Mouse (Mus musculus) erythroblast, adult 5-6 weeks (primary cell): Measurements from ENCODE around the gene Fbxl19. TPM values are rescaled to one million over a fixed set of nuclear protein-coding genes. Genes with fewer than 3 reads are reported as not detected.

Experiments
- ATAC-seq: replicated peaks from 2 replicates; pipeline ENCODE4 v1.8.0; 2016; ENCODE audit warnings: moderate number of reproducible peaks, mild to moderate bottlenecking, moderate TSS enrichment, inconsistent platforms; ENCODE audit not compliant: poor library complexity, low FRiP score, severe bottlenecking
- total RNA-seq, 2 experiments: library from RNA; stranded (forward) in 1 of 2; stranded (reverse) in 1 of 2; fragments of 150-400 nt in 1 of 2; fragments of 200-764, 138-1000 nt in 1 of 2; gene quantifications; 2 replicates each; pipeline versions ENCODE4 v1.2.3 to v1.2.4; 2015 to 2017; ENCODE audit warnings: low replicate concordance in 2 of 2

The Fbxl19 gene
- total RNA-seq, 2 experiments from 2014 or later, result 6.0 to 6.2 TPM

GRCm38 (mm10) chr7:127797076-127797845, 52.9 kb downstream of the Fbxl19 start:
- ATAC-seq, result no peak

GRCm38 (mm10) chr7:127798591-127798990, 54.2 kb downstream of the Fbxl19 start:
- no peak for ATAC-seq

GRCm38 (mm10) chr7:127799211-127799610, 54.9 kb downstream of the Fbxl19 start:
- no peak for ATAC-seq

GRCm38 (mm10) chr7:127799738-127800137, 55.4 kb downstream of the Fbxl19 start:
- ATAC-seq, result no peak

GRCm38 (mm10) chr7:127800435-127801009, 56.2 kb downstream of the Fbxl19 start, which contains the start of gene Hsd3b7:
Hsd3b7 (plus strand) TSS chr7:127800604.
- peak; percentile 48 for ATAC-seq

GRCm38 (mm10) chr7:127801010-127801621, 56.8 kb downstream of the Fbxl19 start:
- no peak for ATAC-seq

- no peak for ATAC-seq
These were observed 58.0 kb downstream of the Fbxl19 start for GRCm38 (mm10) chr7:127802313-127802712.

- no peak for ATAC-seq
These were observed 64.5 kb downstream of the Fbxl19 start for GRCm38 (mm10) chr7:127808821-127809220.

GRCm38 (mm10) chr7:127809846-127810245, 65.5 kb downstream of the Fbxl19 start:
- no peak for ATAC-seq

- ATAC-seq, result no peak
These were observed 66.3 kb downstream of the Fbxl19 start for GRCm38 (mm10) chr7:127810650-127811049.

GRCm38 (mm10) chr7:127811240-127811639, 66.9 kb downstream of the Fbxl19 start:
- no peak for ATAC-seq

- ATAC-seq, result no peak
These were observed 67.9 kb downstream of the Fbxl19 start for GRCm38 (mm10) chr7:127812292-127812691.

- ATAC-seq, result no peak
These were observed 69.5 kb downstream of the Fbxl19 start for GRCm38 (mm10) chr7:127813821-127814220.

- no peak for ATAC-seq
These were observed 70.0 kb downstream of the Fbxl19 start for GRCm38 (mm10) chr7:127814241-127814921.

- no peak for ATAC-seq
These were observed 70.8 kb downstream of the Fbxl19 start for GRCm38 (mm10) chr7:127815116-127815665.

GRCm38 (mm10) chr7:127815954-127816821, 71.8 kb downstream of the Fbxl19 start:
- ATAC-seq, result no peak

- no peak for ATAC-seq
These were observed 72.7 kb downstream of the Fbxl19 start for GRCm38 (mm10) chr7:127817053-127817452.

- ATAC-seq, result no peak
These were observed 73.4 kb downstream of the Fbxl19 start for GRCm38 (mm10) chr7:127817776-127818175.
